ENCODE assay signal across 9 mouse cellular contexts in genomic region chr3:159782222-159782844, GRCm38 (mm10). TPM values are rescaled to one million over a fixed set of nuclear protein-coding genes. Genes with fewer than 3 reads are reported as not detected.
DNase-seq lines count a peak whose midpoint lies in the region; ATAC-seq lines count a peak whose summit lies in the region.
"Had no signal": no experiment of that assay in that cellular context is flagged by ENCODE, and none has a peak within 500 bp of the region (broad histone marks: within the 10 kb centered on the region; RNA-seq: fewer than 3 reads in every experiment).

No protein-coding gene starts in this region.

- H3K9ac ChIP-seq in embryonic facial prominence, embryonic 11.5 days (replicated peaks; ENCODE audit: low read length): no peak overlapping the region
- no peak overlapping the region for H3K9ac ChIP-seq in neural tube, embryonic 14.5 days (replicated peaks; ENCODE audit: low read depth, low read length)

- peak; percentile 56 for DNase-seq in left cerebral cortex, postnatal 4 days
- DNase-seq in left cerebral cortex, adult 8-10 months (ENCODE audit: low spot score in 2 of 2): no peak
- DNase-seq in embryonic facial prominence, embryonic 11.5 days (ENCODE audit: low spot score): peak; percentile 40
- DNase-seq in hindlimb bud, embryonic 11.5 days (ENCODE audit: extremely low spot score, low read depth, low spot score): peak; percentile 16
- DNase-seq in thymus, postnatal 0 days (ENCODE audit: low spot score): no peak
- no peak for DNase-seq in kidney, postnatal 10 days
- DNase-seq in layer of hippocampus, adult 18-20 months (ENCODE audit: low spot score in 2 of 2): no peak
- DNase-seq: kidney, adult 9 months had no signal

- H3K4me3 ChIP-seq in embryonic facial prominence, embryonic 11.5 days (ENCODE audit: low read depth, low read length): no peak overlapping the region
- H3K4me3 ChIP-seq in neural tube, embryonic 14.5 days (ENCODE audit: low read depth, low read length): no peak overlapping the region

- no peaks in the 10 kb centered on the region for H3K4me1 ChIP-seq in embryonic facial prominence, embryonic 11.5 days (ENCODE audit: control insufficient read depth, insufficient read depth, low read length)
- no peaks in the 10 kb centered on the region for H3K4me1 ChIP-seq in neural tube, embryonic 14.5 days (ENCODE audit: control insufficient read depth, insufficient read depth, low read length)

- intact Hi-C loops in left cerebral cortex, postnatal 4 days (cut with DNase I): no loop called here

- no peaks in the 10 kb centered on the region for H3K27me3 ChIP-seq in embryonic facial prominence, embryonic 11.5 days (ENCODE audit: control insufficient read depth, insufficient read depth, low read length)
- no peaks in the 10 kb centered on the region for H3K27me3 ChIP-seq in neural tube, embryonic 14.5 days (ENCODE audit: control insufficient read depth, insufficient read depth, low read length)

- H3K4me2 ChIP-seq in embryonic facial prominence, embryonic 11.5 days (ENCODE audit: low read depth, low read length): no peak overlapping the region
- H3K4me2 ChIP-seq in neural tube, embryonic 14.5 days (ENCODE audit: low read depth, low read length): peak overlapping the region; percentile 33

- no peaks in the 10 kb centered on the region for H3K36me3 ChIP-seq in embryonic facial prominence, embryonic 11.5 days (replicated peaks; ENCODE audit: control insufficient read depth, insufficient read depth, low read depth, low read length)
- H3K36me3 ChIP-seq in neural tube, embryonic 14.5 days (ENCODE audit: control insufficient read depth, insufficient read depth, low read length): no peaks in the 10 kb centered on the region

- 8% methylated on average over 13 of the region's 13 CpGs for WGBS in embryonic facial prominence, embryonic 11.5 days
- WGBS in neural tube, embryonic 14.5 days: 5% methylated on average over 13 of the region's 13 CpGs

- peak; percentile 88 for ATAC-seq in embryonic facial prominence, embryonic 11.5 days (replicated peaks; ENCODE audit: insufficient number of reproducible peaks, low FRiP score, low TSS enrichment, low read depth)
- ATAC-seq in neural tube, embryonic 14.5 days (ENCODE audit: low read depth): peak; percentile 71; the same call in 1 of the 2 replicates

- H3K9me3 ChIP-seq in embryonic facial prominence, embryonic 11.5 days (replicated peaks; ENCODE audit: control insufficient read depth, low read length): no peaks in the 10 kb centered on the region
- no peaks in the 10 kb centered on the region for H3K9me3 ChIP-seq in neural tube, embryonic 14.5 days (ENCODE audit: control insufficient read depth, low read length)

- no peak overlapping the region for H3K27ac ChIP-seq in embryonic facial prominence, embryonic 11.5 days (replicated peaks; ENCODE audit: low read depth, low read length)
- H3K27ac ChIP-seq in neural tube, embryonic 14.5 days (ENCODE audit: low read depth, low read length): no peak overlapping the region

RNA-seq across cellular contexts. Expression of gene Wls, which starts 57.1 kb away (rescaled TPM):
- 10 to 100 TPM; 23.8 to 25.9 TPM for total RNA-seq in left cerebral cortex, postnatal 4 days (2021)
- total RNA-seq in left cerebral cortex, adult 8-10 months (2022): 10 to 100 TPM; 37.5 to 45.7 (median 42.6) TPM
- 154 and 156 TPM in 2 replicates for polyA plus RNA-seq in embryonic facial prominence, embryonic 11.5 days (2014; fragmentation: Nextera tagmentation; extraction: Ambion mirVana)
- polyA plus RNA-seq in neural tube, embryonic 14.5 days (2014; fragmentation: Nextera tagmentation; extraction: Ambion mirVana): 57.5 and 93.5 TPM in 2 replicates
- polyA plus RNA-seq in thymus, postnatal 0 days (2015; fragmentation: Nextera tagmentation; extraction: Ambion mirVana): 51.0 and 55.4 TPM in 2 replicates
- 10 to 100 TPM; 21.3 to 25.4 TPM for total RNA-seq in layer of hippocampus, adult 18-20 months (2021)

Comparison
In these comparisons a context has a peak if more than half of its experiments do, and no peak if none do; other contexts are left out.
1. DNase-seq: peak in left cerebral cortex, postnatal 4 days (single experiment), embryonic facial prominence, embryonic 11.5 days (single experiment) and hindlimb bud, embryonic 11.5 days (single experiment); none in left cerebral cortex, adult 8-10 months (0 of 2), thymus, postnatal 0 days (single experiment), kidney, postnatal 10 days (single experiment) and layer of hippocampus, adult 18-20 months (0 of 2).